Mouse (Mus musculus) intestine, postnatal 0 days (tissue): Measurements from ENCODE around the gene Tmem145. TPM values are rescaled to one million over a fixed set of nuclear protein-coding genes. Genes with fewer than 3 reads are reported as not detected.
A peak's percentile ranks its signal among the peaks of the same experiment; 100 is the strongest.

Source experiments
- ATAC-seq: fragments of 200-750 bp; cut with Nextera tagmentation; 2 replicates; pipeline ENCODE4 v1.8.0; 2017; ENCODE audit warnings: mild to moderate bottlenecking, moderate TSS enrichment, moderate library complexity
- H3K27ac ChIP-seq: fragments of 300-500 bp; sonication (generic); 2 replicates; pipeline ENCODE4 v1.5.1; 2014; ENCODE audit warnings: mild to moderate bottlenecking, low read depth, low read length, moderate library complexity
- H3K27me3 ChIP-seq: fragments of 300-500 bp; sonication (generic); replicated peaks from 2 replicates; pipeline ENCODE4 v1.6.1; 2014; ENCODE audit warnings: low read length, mixed read lengths; ENCODE audit not compliant: control insufficient read depth, insufficient read depth
- H3K36me3 ChIP-seq: fragments of 300-500 bp; sonication (generic); 2 replicates; pipeline ENCODE4 v1.6.1; 2014; ENCODE audit warnings: mild to moderate bottlenecking, moderate library complexity; ENCODE audit not compliant: control insufficient read depth, insufficient read depth
- H3K4me1 ChIP-seq: fragments of 300-500 bp; sonication (generic); replicated peaks from 2 replicates; pipeline ENCODE4 v1.6.1; 2014; ENCODE audit warnings: antibody characterized with exemption, low read length, mixed read lengths; ENCODE audit not compliant: control insufficient read depth, insufficient read depth
- H3K4me2 ChIP-seq: fragments of 300-500 bp; sonication (generic); replicated peaks from 2 replicates; pipeline ENCODE4 v1.6.1; 2014; ENCODE audit warnings: low read depth, mild to moderate bottlenecking, moderate library complexity
- H3K4me3 ChIP-seq: fragments of 300-500 bp; sonication (generic); 2 replicates; pipeline ENCODE4 v1.5.1; 2014; ENCODE audit warnings: low read depth, low read length
- H3K9ac ChIP-seq: fragments of 300-500 bp; sonication (generic); 2 replicates; pipeline ENCODE4 v1.6.1; 2014; ENCODE audit warnings: mild to moderate bottlenecking, low read depth, low read length
- H3K9me3 ChIP-seq: fragments of 300-500 bp; sonication (generic); 2 replicates; pipeline ENCODE4 v1.6.1; 2016; ENCODE audit warnings: mixed run types; ENCODE audit not compliant: control insufficient read depth
- CTCF ChIP-seq: sonication (generic); IDR thresholded peaks from 2 replicates; pipeline ENCODE4 v1.5.1; 2016; ENCODE audit warnings: low read depth, mild to moderate bottlenecking, control low read depth, antibody characterized with exemption, moderate library complexity
- WGBS: fragments of 180-500 bp; shearing (Covaris S2); extraction: QIAGEN DNeasy Blood & Tissue Kit; methylation state at CpG from one replicate; pipeline ENCODE4 v1.1.7; 2014; 5-methylcytosine and 5-hydroxymethylcytosine counted together
- polyA plus RNA-seq: library from polyadenylated mRNA; unstranded; fragments of >200 nt; fragmentation: Nextera tagmentation; extraction: Ambion mirVana; gene quantifications from 2 replicates; pipeline ENCODE4 v1.2.1, GENCODE M21; 2015

The Tmem145 gene
- polyA plus RNA-seq, 1 experiment from 2014 or later: 0.69 TPM

DNA sequence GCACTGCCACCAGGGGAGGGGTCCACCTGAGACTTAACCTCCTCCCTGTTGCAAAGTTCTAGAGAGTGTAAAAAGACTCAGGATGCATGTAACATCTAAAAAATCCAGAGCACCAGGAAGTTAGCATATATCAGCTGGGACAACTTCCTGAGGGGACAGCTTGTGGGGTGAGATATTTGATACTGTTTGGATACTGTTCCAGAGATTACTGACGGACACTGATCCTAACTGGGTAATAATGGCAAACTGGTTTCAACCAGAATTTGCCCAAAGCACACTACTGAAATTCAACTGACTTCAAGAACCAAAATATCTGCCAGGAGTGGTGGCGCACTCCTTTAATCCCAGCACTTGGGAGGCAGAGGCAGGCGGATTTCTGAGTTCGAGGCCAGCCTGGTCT is 11.4 kb upstream of the Tmem145 start:
- H3K4me3 ChIP-seq: no peak overlapping the region
- no peak overlapping the region for H3K9ac ChIP-seq
- H3K4me1 ChIP-seq: no peaks in the 10 kb centered on the region
- no peak for ATAC-seq
- no peak for TF ChIP-seq CTCF
- peaks cover 54% of the 10 kb centered on the region for H3K36me3 ChIP-seq
- WGBS: 91% methylated on average over 4 of the region's 4 CpGs
- no peaks in the 10 kb centered on the region for H3K27me3 ChIP-seq
- H3K27ac ChIP-seq: no peak overlapping the region
- no peaks in the 10 kb centered on the region for H3K9me3 ChIP-seq
- no peak overlapping the region for H3K4me2 ChIP-seq

DNA sequence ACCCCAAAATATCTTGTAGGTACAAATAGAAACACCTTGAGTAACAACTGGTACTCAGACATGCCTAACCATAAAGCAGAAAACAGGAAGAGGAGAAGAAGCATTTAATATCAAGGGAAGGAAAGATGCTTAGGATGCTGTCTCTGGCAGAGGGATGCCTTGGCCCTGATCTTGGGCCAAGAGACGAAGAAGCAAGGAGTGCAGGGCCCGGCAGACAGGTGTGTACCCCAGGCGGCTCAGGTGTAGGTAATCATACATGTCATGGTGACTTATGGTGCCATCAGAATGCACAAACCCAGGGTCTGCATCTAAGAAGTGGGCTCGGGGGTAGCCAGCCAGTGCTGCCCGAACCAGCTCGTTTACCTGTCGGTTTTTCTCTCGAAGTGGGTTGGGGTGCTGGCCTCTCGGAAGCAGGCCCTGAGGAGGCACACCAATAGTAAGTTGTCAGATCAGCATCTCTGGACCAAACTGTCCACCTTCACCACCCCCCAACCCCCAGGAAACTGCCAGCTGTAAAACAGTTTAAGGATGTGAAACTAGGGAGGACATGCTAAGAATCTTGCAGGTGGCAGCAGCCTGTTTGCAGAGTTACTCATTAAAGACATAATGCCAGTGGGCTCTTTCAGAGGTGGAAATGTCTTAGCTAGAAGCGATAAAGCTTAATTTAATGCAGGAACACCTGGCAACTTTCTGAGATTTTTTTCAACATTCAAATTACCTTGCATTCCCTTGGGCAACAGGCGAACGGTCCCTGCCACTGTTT is 10.8 kb upstream of the Tmem145 start:
- no peaks in the 10 kb centered on the region for H3K4me1 ChIP-seq
- peaks cover 48% of the 10 kb centered on the region for H3K36me3 ChIP-seq
- no peak overlapping the region for H3K4me2 ChIP-seq
- ATAC-seq: no peak
- no peak overlapping the region for H3K9ac ChIP-seq
- H3K4me3 ChIP-seq: no peak overlapping the region
- no peak for TF ChIP-seq CTCF
- 88% methylated on average over 12 of the region's 12 CpGs for WGBS
- no peaks in the 10 kb centered on the region for H3K27me3 ChIP-seq
- no peak overlapping the region for H3K27ac ChIP-seq
- no peaks in the 10 kb centered on the region for H3K9me3 ChIP-seq

DNA sequence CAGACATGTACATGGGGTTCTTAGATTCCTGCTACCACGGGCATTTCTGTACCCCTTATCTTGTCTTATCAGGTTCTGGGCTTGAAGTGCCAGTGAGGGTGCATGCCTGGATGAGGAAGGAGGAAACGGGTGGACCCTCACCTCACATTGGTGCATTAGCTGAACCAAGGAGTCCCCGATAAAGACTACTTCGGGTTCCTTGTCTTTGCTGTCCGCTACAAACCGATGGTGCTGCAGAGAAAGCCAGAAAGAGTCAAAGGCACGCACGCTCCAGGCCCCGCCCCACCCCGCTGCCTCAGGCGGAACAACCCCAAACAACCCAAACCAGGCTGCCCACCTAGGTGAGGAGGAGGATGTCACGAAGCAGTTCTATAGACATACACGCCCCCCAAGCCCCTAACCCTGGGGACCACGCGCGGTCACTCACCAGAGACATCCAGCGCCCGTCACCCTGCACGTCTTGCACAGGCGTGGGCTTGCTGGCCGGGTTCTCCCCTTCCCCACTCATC is 8.9 kb upstream of the Tmem145 start:
- H3K36me3 ChIP-seq: peaks cover 30% of the 10 kb centered on the region
- ATAC-seq: peak; percentile 30; the same call in 1 of the 2 replicates
- no peak for TF ChIP-seq CTCF
- no peaks in the 10 kb centered on the region for H3K9me3 ChIP-seq
- H3K4me3 ChIP-seq: peak overlapping the region; percentile 80
- H3K27ac ChIP-seq: peak overlapping the region; percentile 96
- H3K4me2 ChIP-seq: peak overlapping the region; percentile 98
- peak overlapping the region; percentile 68 for H3K9ac ChIP-seq
- H3K4me1 ChIP-seq: no peaks in the 10 kb centered on the region
- WGBS: under 1% methylated on average over 21 of the region's 21 CpGs
- no peaks in the 10 kb centered on the region for H3K27me3 ChIP-seq

DNA sequence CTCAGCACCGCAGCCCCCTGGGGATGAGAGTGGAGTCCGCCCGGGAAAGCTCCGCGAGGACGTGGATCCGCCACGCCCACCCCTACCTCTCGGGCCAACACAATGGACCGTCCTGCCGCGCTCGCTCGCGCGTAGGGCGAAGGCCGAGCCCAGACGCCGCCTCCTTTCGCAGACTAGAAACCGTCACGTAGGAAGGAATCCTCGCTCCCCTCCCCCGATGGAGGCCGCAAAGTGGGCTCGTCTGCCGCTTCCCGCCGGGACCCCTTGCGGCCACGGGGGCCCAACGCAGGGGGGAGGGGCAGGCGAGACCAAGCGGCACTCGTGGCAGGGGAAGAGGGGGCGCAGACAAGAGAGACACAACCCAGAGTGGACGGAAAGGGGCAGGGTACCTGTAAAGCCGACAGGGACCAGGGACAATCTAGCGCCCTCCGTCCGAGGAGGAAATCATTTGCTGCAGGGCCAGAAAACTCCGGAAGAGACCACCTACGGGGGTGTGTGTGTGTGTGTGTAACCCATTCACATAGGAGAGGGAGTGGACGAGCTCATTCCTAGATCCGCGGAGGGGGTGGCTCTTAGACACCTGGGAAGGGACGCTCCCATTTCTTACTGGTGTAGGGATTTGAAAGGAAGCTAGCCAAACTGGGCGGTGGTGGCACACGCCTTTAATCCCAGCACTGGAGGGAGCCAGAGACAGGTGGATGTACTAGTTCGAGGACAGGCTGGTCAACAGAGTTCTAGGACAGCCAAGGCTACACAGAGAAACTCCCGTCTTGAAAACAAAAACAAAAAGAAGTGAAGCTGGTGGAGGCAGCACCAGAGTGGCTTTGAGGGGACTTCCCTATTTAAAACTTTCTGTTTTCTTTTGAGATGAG is 8.2 kb upstream of the Tmem145 start, which contains the start of gene Pafah1b3:
Gene Pafah1b3 (minus strand): TSS at position 533 of the 872 bp plus-strand sequence.
- peak within 1 kb of the TSS; percentile 96 for H3K27ac ChIP-seq
- H3K36me3 ChIP-seq: peaks cover 23% of the 10 kb centered on the region
- H3K9me3 ChIP-seq: no peaks in the 10 kb centered on the region
- TF ChIP-seq CTCF: peak; percentile 63
- H3K4me1 ChIP-seq: no peaks in the 10 kb centered on the region
- peak; percentile 93 for ATAC-seq
- H3K27me3 ChIP-seq: no peaks in the 10 kb centered on the region
- H3K9ac ChIP-seq: peak within 1 kb of the TSS; percentile 68
- H3K4me3 ChIP-seq: peak within 1 kb of the TSS; percentile 80
- H3K4me2 ChIP-seq: peak within 1 kb of the TSS; percentile 98
- under 1% methylated on average over 52 of the region's 52 CpGs for WGBS

DNA sequence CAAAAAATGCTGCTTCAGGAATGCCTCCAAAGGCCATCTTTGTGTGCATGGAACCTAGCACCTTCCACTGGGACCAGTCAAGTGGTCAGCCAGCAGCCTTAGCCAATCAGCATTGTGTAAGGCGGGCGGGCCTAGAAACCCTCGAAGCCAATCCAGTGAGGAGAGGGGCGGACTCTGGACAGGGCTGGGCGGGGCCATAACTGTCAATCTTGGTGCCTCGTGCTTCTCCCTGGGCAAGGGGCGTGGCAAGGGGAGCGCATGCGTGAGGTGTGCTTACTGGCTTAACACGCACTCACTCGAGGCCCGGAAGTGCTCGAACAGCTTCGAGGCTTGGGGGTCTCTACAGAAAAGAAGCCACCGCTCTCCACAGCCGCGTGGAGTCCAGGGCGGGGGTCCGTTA is 4.8 kb upstream of the Tmem145 start, which contains the start of gene Prr19:
Gene Prr19 (plus strand): TSS at position 349 of the 400 bp plus-strand sequence.
- Histone ChIP-seq H3K4me1 (0 out of 2 replicates have a peak, but pooled peaks cover under 1% of the 10 kb centered on the region), H3K4me3 (no peak within 1 kb of the TSS), H3K9me3 (no peaks in the 10 kb centered on the region), H3K9ac (no peak within 1 kb of the TSS), H3K27ac (no peak within 1 kb of the TSS), H3K27me3 (peaks cover 10% of the 10 kb centered on the region), H3K4me2 (no peak within 1 kb of the TSS), H3K36me3 (no peaks in the 10 kb centered on the region)
- TF ChIP-seq CTCF: no peak
- 63% methylated on average over 19 of the region's 19 CpGs for WGBS
- ATAC-seq: no peak

DNA sequence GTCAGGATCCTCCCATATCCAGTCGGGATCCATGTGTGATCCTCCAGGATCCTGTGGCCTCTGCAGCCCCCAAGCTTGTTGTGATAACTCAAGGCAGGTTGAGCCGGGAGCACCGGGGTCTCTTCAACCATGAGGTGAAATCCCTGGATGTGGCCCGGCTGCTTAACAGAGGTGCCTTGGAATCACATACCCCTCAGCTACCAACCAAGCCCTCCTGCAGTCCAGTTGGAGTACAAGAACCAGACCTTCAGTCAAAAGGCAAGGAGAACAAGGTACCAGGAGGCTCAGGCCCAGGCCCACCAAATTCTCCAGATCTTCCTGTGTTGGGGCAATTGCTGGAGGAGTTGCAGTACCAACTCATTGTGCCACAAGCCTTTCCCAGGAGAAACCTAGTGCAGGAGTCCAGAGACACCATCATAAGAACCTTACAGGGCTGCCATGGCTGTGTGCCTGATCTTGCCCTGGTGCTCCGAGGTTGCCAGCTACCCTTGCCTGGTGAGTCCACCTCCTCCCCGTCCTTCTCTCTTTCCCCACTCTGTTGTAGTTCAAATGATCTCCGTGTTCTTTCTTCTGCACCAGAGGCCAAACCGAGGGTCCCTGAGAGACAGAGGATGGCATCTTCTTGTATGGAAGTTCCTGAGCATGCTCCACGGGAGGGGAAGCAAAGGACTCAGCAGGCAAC is 2.8 kb upstream of the Tmem145 start:
- H3K27me3 ChIP-seq: peaks cover 23% of the 10 kb centered on the region
- no peak overlapping the region for H3K9ac ChIP-seq
- no peak for TF ChIP-seq CTCF
- no peak overlapping the region for H3K27ac ChIP-seq
- ATAC-seq: no peak
- H3K4me3 ChIP-seq: no peak overlapping the region
- H3K36me3 ChIP-seq: no peaks in the 10 kb centered on the region
- H3K9me3 ChIP-seq: no peaks in the 10 kb centered on the region
- 58% methylated on average over 9 of the region's 9 CpGs for WGBS
- 0 out of 2 replicates have a peak, but pooled peaks cover 2% of the 10 kb centered on the region for H3K4me1 ChIP-seq
- no peak overlapping the region for H3K4me2 ChIP-seq
